Mouse (Mus musculus) lung, adult 18-20 months (tissue): Measurements from ENCODE around the gene Timmdc1.

ENCODE experiments used
- DNase-seq, 2 experiments: peaks; one replicate each; pipeline ENCODE4 v3.0.0; 2022; ENCODE audit warnings: mixed read lengths in 2 of 2

The Timmdc1 gene

GRCm38 (mm10) chr16:38522129-38523084, at the start of gene Timmdc1:
Gene Timmdc1, minus strand, starts transcription at chr16:38522663.
- peak; percentile 95 to 96 for DNase-seq

- no peak for DNase-seq
Observed at GRCm38 (mm10) chr16:38571481-38571880, 49.0 kb upstream of the Timmdc1 start.

GRCm38 (mm10) chr16:38568192-38568591, 45.7 kb upstream of the Timmdc1 start:
- no peak for DNase-seq

DNA sequence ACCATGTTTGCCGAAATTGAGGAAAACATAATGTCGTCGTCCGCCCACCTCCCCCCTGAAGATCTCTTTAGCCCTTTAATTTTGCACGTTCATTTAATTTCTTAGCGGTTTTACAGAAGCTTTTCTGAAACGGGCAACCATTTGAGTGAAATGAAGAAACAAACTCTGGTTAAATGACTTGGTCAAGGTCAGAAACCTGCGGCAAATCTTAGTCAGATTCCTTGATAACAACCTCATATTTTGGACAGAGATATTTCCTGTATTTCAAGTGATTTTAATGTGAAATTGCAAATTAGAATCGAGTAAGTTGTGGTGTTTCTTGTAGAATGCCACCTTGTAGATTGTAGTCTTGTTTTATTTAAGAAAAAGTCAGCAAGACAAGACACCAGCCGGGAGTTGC, 41.1 kb upstream of the Timmdc1 start:
- DNase-seq, result no peak

DNA sequence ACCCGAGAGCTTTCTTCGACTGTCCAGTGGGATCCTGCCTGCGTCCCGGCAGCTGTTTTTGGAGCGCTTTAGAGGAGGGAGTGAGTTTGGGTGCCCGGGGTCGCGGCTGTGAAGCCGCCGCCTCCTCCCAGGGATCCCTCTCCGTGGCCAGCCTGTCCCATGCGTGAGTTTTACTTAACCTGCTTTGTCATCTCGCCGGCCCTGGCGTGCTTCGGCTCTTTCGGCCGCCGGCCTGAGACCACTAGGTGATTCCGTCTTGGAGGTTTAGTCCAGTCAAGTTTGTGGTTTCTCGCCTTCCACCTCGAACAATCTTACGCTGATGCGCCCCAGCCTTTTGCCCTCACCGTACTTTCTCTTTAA, 40.5 kb upstream of the Timmdc1 start:
- no peak for DNase-seq

- peak; percentile 93 to 94 for DNase-seq
Observed at GRCm38 (mm10) chr16:38562131-38562967, 39.9 kb upstream of the Timmdc1 start.

- DNase-seq, result no peak
Observed at GRCm38 (mm10) chr16:38558221-38558748, 35.8 kb upstream of the Timmdc1 start, which contains the start of gene Tmem39a. Gene Tmem39a, plus strand, starts transcription at chr16:38558698.

DNA sequence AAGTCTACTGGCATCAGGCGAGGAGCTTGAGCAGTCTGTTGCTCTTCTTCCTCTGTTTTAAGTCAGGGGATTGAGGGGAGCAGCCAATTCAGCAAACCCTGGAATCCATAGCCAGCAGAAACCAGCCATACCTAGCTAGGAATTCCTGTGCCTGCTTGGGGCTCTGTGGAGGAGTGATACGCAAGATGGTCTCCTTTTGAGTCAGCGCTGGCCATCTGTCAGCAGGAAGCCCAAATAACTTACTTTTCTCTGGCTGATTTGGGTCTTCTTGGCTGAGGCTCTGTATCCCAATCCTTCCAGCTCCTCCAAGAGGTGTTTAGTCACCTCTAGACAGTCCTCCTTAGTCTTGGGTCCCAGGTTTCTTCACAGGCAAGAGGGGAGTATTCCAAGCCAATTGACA, 33.5 kb upstream of the Timmdc1 start:
- DNase-seq, result no peak

GRCm38 (mm10) chr16:38549479-38550396, 27.3 kb upstream of the Timmdc1 start, which contains the start of gene Poglut1:
Gene Poglut1, minus strand, starts transcription at chr16:38550258.
- peak; percentile 77 to 79 for DNase-seq

DNA sequence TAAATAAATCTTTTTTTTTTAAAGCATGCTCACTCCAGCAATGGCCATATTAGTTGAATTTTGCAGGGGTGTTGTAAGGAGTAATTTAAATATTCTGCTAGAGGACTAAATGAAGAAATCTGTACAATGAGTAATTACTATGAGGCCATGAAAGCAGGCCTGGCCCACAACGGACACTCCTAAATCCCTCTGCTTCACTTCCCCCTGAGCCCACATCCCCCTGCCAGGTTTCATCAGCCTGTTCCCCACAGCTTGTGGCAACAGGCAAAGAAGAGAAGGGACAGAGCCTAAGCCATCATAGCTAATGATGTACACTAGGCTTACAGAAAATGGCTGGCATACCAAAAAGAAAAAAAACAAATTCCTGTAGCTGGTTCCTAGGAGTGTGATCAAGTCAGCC, 25.5 kb upstream of the Timmdc1 start:
- no peak for DNase-seq

GRCm38 (mm10) chr16:38538716-38539380, 16.4 kb upstream of the Timmdc1 start:
- no peak for DNase-seq

DNA sequence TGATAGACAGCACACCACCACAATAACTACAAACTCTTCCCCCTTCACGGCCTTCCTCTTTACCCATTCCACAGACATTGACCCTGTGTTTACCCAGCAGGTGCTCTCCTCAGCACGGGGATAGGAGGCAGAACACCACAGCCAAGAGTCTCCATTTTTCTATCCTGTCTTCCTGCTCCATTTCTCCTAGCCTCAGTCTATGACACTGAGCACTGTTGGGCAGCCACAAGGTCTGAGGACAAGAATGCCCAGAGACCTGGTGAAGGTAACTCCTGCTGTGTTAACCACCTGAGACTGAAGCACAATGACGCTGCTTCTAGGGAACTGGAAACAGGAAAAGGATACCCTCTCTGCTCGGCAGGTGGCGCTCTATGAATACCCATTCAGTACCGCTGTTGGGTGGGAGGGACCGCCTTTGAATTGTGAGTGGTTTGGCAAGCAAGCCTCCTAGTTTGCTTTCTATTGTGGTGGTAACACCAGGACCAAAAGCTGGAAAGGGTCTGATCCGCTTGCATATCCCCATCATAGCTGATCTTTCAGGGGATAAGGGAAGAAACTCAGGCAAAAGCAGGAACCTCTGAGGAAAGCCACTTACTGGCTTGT, 14.2 kb upstream of the Timmdc1 start:
- peak; percentile 72 to 81 for DNase-seq

DNA sequence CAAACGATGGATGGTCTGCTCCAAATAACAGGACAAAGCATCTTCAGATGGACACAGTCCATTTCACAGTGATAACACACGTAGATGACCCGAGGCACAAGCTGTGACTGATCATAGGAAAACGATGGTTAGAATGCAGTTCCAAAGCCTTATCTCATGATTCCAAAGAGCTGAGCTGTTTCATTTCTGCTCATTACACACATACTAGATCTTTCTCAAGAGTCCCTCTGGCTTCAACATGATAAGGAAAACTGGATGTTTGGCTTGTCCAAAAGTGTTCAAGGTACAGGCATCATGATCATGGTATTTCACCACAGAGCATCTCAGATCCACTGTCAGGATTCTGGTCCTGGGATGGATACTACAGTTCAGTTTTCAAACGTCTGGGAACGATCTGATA, 3.8 kb upstream of the Timmdc1 start:
- DNase-seq, result no peak

- no peak for DNase-seq
Observed at GRCm38 (mm10) chr16:38521211-38521987, 1.1 kb downstream of the Timmdc1 start.

DNA sequence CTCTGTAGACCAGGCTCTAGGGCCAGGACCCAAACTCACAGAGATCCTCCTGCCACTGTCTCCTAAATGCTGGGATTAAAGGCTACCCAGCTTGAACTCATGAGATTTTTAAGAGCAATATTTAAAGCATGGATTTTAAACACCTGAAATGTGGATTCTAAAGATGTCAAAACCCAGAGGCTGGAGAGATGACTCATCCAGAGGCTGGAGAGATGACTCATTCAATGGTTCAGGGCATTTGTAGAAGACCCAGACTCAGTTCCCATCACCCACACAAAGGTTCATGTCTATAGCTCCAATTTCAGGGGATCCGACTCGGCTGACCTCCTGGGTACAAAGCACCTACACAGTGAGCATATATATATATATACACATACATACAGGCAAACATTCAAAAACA, 3.3 kb downstream of the Timmdc1 start:
- no peak for DNase-seq

- no peak for DNase-seq
Observed at GRCm38 (mm10) chr16:38510846-38511245, 11.6 kb downstream of the Timmdc1 start.

GRCm38 (mm10) chr16:38506041-38506634, 16.3 kb downstream of the Timmdc1 start:
- peak; percentile 52 to 53 for DNase-seq

DNA sequence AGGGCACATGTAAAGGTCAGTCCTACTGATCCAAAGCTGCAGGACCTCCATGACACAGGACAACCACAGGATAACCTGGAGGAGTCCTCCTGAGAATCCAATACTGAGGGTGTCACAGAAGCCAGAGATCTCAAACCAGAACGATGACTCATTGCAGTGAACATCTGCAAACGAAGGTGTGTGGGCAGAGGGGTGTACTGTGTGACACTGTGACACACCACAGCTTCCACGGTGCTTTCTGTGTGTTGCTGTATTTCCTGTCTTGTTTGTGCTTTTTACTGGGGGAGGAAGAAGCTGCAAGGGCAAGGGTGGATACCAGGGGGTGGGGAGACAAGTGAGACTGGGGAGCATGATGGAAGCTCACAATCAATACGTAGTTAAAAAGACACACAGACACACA, 18.9 kb downstream of the Timmdc1 start:
- no peak for DNase-seq

- DNase-seq, result no peak
Observed at GRCm38 (mm10) chr16:38502469-38502868, 20.0 kb downstream of the Timmdc1 start.

DNA sequence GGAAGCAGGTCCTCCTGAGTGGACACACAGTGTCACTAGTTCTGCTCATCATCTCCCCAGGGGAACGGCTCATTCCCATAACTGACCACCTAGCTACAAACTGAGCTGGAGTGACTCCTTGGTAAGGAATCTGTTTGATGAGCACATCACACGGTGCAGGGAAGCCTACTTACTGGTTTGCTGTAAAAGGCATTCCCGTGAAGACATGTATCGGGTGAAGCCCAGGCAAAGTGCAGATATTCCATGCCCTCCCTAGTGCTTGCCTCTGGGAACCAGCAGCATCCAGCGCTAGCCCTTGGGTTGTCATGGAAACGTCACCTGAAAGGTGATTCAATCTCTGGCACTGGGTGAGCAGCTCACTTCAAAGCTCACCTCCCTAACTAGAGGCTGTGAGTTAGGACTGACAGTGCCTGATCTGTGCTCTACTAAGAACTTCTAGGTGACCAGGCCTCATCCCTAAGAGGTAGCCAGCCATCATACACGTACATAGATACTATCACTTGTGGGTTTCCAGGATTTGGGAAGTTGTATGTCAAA, 25.8 kb downstream of the Timmdc1 start:
- no peak for DNase-seq
